Mouse (Mus musculus): ENCODE results near the gene Rps6ka1.

DNA sequence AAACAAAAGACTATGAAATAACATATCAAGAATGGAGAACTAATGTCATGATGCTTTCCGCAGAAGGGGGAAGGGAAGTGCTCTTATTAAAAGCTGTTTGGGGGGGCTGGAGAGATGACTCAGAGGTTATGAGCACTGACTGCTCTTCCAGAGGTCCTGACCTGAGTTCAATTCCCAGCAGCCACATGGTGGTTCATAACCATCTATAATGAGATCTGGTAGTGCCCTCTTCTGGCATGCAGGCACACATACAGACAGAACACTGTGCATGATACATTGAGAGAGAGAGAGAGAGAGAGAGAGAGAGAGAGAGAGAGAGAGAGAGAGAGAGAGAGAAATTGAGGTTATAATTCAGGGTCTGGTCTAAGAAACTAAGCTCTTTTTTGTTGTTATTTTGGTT, 57.1 kb downstream of the Rps6ka1 start:
- TF ChIP-seq CTCF (IDR thresholded peaks at IDR 0.05; ENCODE audit: borderline replicate concordance, insufficient read depth, low read length): no peak
- TF ChIP-seq POLR2A (IDR thresholded peaks at IDR 0.05; ENCODE audit: low read depth, low read length): no peak
